Mouse (Mus musculus): Measurements from ENCODE around the gene Rsg1. TPM values are rescaled to one million over a fixed set of nuclear protein-coding genes. Genes with fewer than 3 reads are reported as not detected.

The Rsg1 gene
- total RNA-seq, 2 experiments from 2014 or later: not detected

GRCm38 (mm10) chr4:141194553-141194952 lies 19.2 kb upstream of the Rsg1 start:
- intact Hi-C loops (cut with DNase I): no loop called here
- TF ChIP-seq CTCF (IDR thresholded peaks at IDR 0.05): no peak
- H3K27ac ChIP-seq: no peak overlapping the region
- DNase-seq: no peak
- no peak overlapping the region for H3K4me3 ChIP-seq

GRCm38 (mm10) chr4:141196981-141197685 lies 16.6 kb upstream of the Rsg1 start:
- Histone ChIP-seq H3K27ac (no peak overlapping the region), H3K4me3 (no peak overlapping the region)
- intact Hi-C loops (cut with DNase I): no loop called here
- DNase-seq: no peak
- TF ChIP-seq CTCF (IDR thresholded peaks at IDR 0.05): no peak

GRCm38 (mm10) chr4:141197686-141198035 lies 16.1 kb upstream of the Rsg1 start:
- Histone ChIP-seq H3K4me3 (no peak overlapping the region), H3K27ac (no peak overlapping the region)
- intact Hi-C loops (cut with DNase I): no loop called here
- no peak; the same call in 1 of the 2 replicates for TF ChIP-seq CTCF (IDR thresholded peaks at IDR 0.05)
- no peak for DNase-seq

GRCm38 (mm10) chr4:141200906-141201305 lies 12.8 kb upstream of the Rsg1 start:
- DNase-seq: no peak
- intact Hi-C loops (cut with DNase I): no loop called here
- no peak overlapping the region for H3K4me3 ChIP-seq
- H3K27ac ChIP-seq: peak overlapping the region; percentile 35; the same call in 1 of the 2 replicates
- no peak for TF ChIP-seq CTCF (IDR thresholded peaks at IDR 0.05)

GRCm38 (mm10) chr4:141202192-141202591 lies 11.6 kb upstream of the Rsg1 start:
- intact Hi-C loops (cut with DNase I): no loop called here
- TF ChIP-seq CTCF (IDR thresholded peaks at IDR 0.05): no peak
- Histone ChIP-seq H3K27ac (no peak overlapping the region), H3K4me3 (no peak overlapping the region)
- DNase-seq: no peak

GRCm38 (mm10) chr4:141204580-141205061 lies 9.1 kb upstream of the Rsg1 start:
- no peak for DNase-seq

GRCm38 (mm10) chr4:141207081-141207480 lies 6.7 kb upstream of the Rsg1 start:
- intact Hi-C loops (cut with DNase I): no loop called here
- Histone ChIP-seq H3K27ac (no peak overlapping the region), H3K4me3 (no peak overlapping the region)
- DNase-seq: no peak
- TF ChIP-seq CTCF (IDR thresholded peaks at IDR 0.05): no peak

More at GRCm38 (mm10) chr4:141204580-141205061, 9.1 kb upstream of the Rsg1 start:
- no peak overlapping the region for H3K4me3 ChIP-seq
- peak; percentile 44 for TF ChIP-seq CTCF (IDR thresholded peaks at IDR 0.05)
- H3K27ac ChIP-seq: no peak overlapping the region
- intact Hi-C loops (cut with DNase I): no loop called here

GRCm38 (mm10) chr4:141210524-141211219 lies 3.1 kb upstream of the Rsg1 start:
- Histone ChIP-seq H3K27ac (peak overlapping the region; percentile 90), H3K4me3 (peak overlapping the region; percentile 68)
- no peak for DNase-seq
- TF ChIP-seq CTCF (IDR thresholded peaks at IDR 0.05): no peak
- intact Hi-C loops (cut with DNase I): loop anchor here (5.0 kb wide), 1 partner anchor 63 kb away; the partner anchor contains the start of gene Fbxo42

GRCm38 (mm10) chr4:141211646-141212045 lies 2.1 kb upstream of the Rsg1 start:
- intact Hi-C loops (cut with DNase I): loop anchor here (5.0 kb wide), 1 partner anchor 64 kb away; the partner anchor contains the start of gene Fbxo42
- TF ChIP-seq CTCF (IDR thresholded peaks at IDR 0.05): no peak
- no peak for DNase-seq
- Histone ChIP-seq H3K27ac (no peak overlapping the region), H3K4me3 (no peak overlapping the region)

GRCm38 (mm10) chr4:141212892-141213291 lies 864 bp upstream of the Rsg1 start:
- H3K27ac ChIP-seq: no peak overlapping the region; the same call in 1 of the 2 replicates
- no peak for DNase-seq
- TF ChIP-seq CTCF (IDR thresholded peaks at IDR 0.05): no peak
- no peak overlapping the region for H3K4me3 ChIP-seq
- intact Hi-C loops (cut with DNase I): loop anchor here (5.0 kb wide), 1 partner anchor 66 kb away; the partner anchor contains the start of gene Fbxo42

- intact Hi-C loops (cut with DNase I): loop anchor here (5.0 kb wide), 1 partner anchor 66 kb away; the partner anchor contains the start of gene Fbxo42
- peak overlapping the region; percentile 77 for H3K27ac ChIP-seq
- TF ChIP-seq CTCF (IDR thresholded peaks at IDR 0.05): no peak
- H3K4me3 ChIP-seq: peak overlapping the region; percentile 81
- DNase-seq: no peak
Measured at GRCm38 (mm10) chr4:141213342-141213741, 414 bp upstream of the Rsg1 start.

GRCm38 (mm10) chr4:141214337-141214851 lies 638 bp downstream of the Rsg1 start:
- peak; percentile 44 for TF ChIP-seq CTCF (IDR thresholded peaks at IDR 0.05)
- H3K4me3 ChIP-seq: peak overlapping the region; percentile 81
- intact Hi-C loops (cut with DNase I): loop anchor here (5.0 kb wide), 1 partner anchor 67 kb away; the partner anchor contains the start of gene Fbxo42
- peak; percentile 42 for DNase-seq
- peak overlapping the region; percentile 77 for H3K27ac ChIP-seq

All from gastrocnemius, adult 2 months (tissue).